Mouse (Mus musculus): Measurements from ENCODE around the gene Lgals2. TPM values are rescaled to one million over a fixed set of nuclear protein-coding genes. Genes with fewer than 3 reads are reported as not detected.

The Lgals2 gene
- polyA plus RNA-seq, 1 experiment from 2014 or later, result not detected

- no peaks in the 10 kb centered on the region for H3K36me3 ChIP-seq (ENCODE audit: control insufficient read depth, insufficient read depth, low read length)
- DNase-seq (ENCODE audit: low spot score) (no peak), ATAC-seq (ENCODE audit: insufficient read depth, low FRiP score, low TSS enrichment) (no peak)
- WGBS, result 15% methylated on average over 11 of the region's 12 CpGs
- H3K4me3 ChIP-seq (ENCODE audit: low read depth, low read length), result no peak overlapping the region
- peak overlapping the region; percentile 63 for H3K27ac ChIP-seq (ENCODE audit: low read depth, low read length)
- H3K27me3 ChIP-seq (ENCODE audit: control insufficient read depth, insufficient read depth, low read length), result no peaks in the 10 kb centered on the region
- peak overlapping the region; percentile 37; the same call in 1 of the 2 replicates for H3K9ac ChIP-seq (ENCODE audit: low read length)
- peaks cover 31% of the 10 kb centered on the region for H3K4me1 ChIP-seq (ENCODE audit: control insufficient read depth, insufficient read depth, low read length)
- H3K9me3 ChIP-seq (ENCODE audit: control insufficient read depth, low read length), result no peaks in the 10 kb centered on the region
- no peak overlapping the region for H3K4me2 ChIP-seq (ENCODE audit: low read depth)
Measured at GRCm38 (mm10) chr15:78835200-78836085, 19.9 kb downstream of the Lgals2 start.

- Histone ChIP-seq H3K4me3 (ENCODE audit: low read depth, low read length) (no peak overlapping the region), H3K9ac (ENCODE audit: low read length) (no peak overlapping the region), H3K36me3 (ENCODE audit: control insufficient read depth, insufficient read depth, low read length) (no peaks in the 10 kb centered on the region), H3K9me3 (ENCODE audit: control insufficient read depth, low read length) (no peaks in the 10 kb centered on the region), H3K4me1 (ENCODE audit: control insufficient read depth, insufficient read depth, low read length) (peaks cover 27% of the 10 kb centered on the region), H3K4me2 (ENCODE audit: low read depth) (no peak overlapping the region), H3K27me3 (ENCODE audit: control insufficient read depth, insufficient read depth, low read length) (no peaks in the 10 kb centered on the region), H3K27ac (ENCODE audit: low read depth, low read length) (peak overlapping the region; percentile 17)
- 35% methylated on average over 10 of the region's 10 CpGs for WGBS
- no peak for ATAC-seq (ENCODE audit: insufficient read depth, low FRiP score, low TSS enrichment)
- no peak for DNase-seq (ENCODE audit: low spot score)
Measured at GRCm38 (mm10) chr15:78834233-78835005, 20.9 kb downstream of the Lgals2 start.

- WGBS, result 94% methylated on average over 3 of the region's 3 CpGs
- Histone ChIP-seq H3K27ac (ENCODE audit: low read depth, low read length) (no peak overlapping the region), H3K4me3 (ENCODE audit: low read depth, low read length) (no peak overlapping the region), H3K27me3 (ENCODE audit: control insufficient read depth, insufficient read depth, low read length) (no peaks in the 10 kb centered on the region), H3K9ac (ENCODE audit: low read length) (no peak overlapping the region), H3K36me3 (ENCODE audit: control insufficient read depth, insufficient read depth, low read length) (no peaks in the 10 kb centered on the region), H3K9me3 (ENCODE audit: control insufficient read depth, low read length) (no peaks in the 10 kb centered on the region), H3K4me1 (ENCODE audit: control insufficient read depth, insufficient read depth, low read length) (peaks cover 27% of the 10 kb centered on the region), H3K4me2 (ENCODE audit: low read depth) (no peak overlapping the region)
- ATAC-seq (ENCODE audit: insufficient read depth, low FRiP score, low TSS enrichment) (no peak), DNase-seq (ENCODE audit: low spot score) (peak; percentile 7)
Measured at GRCm38 (mm10) chr15:78833582-78833981, 21.7 kb downstream of the Lgals2 start.

- peaks cover 27% of the 10 kb centered on the region for H3K4me1 ChIP-seq (ENCODE audit: control insufficient read depth, insufficient read depth, low read length)
- ATAC-seq (ENCODE audit: insufficient read depth, low FRiP score, low TSS enrichment) (peak; percentile 68), DNase-seq (ENCODE audit: low spot score) (peak; percentile 52)
- no peak overlapping the region for H3K4me3 ChIP-seq (ENCODE audit: low read depth, low read length)
- H3K27ac ChIP-seq (ENCODE audit: low read depth, low read length), result peak overlapping the region; percentile 30; the same call in 1 of the 2 replicates
- 0 out of 2 replicates have a peak overlapping the region, but pooled peaks have one; percentile 4 for H3K4me2 ChIP-seq (ENCODE audit: low read depth)
- H3K27me3 ChIP-seq (ENCODE audit: control insufficient read depth, insufficient read depth, low read length), result no peaks in the 10 kb centered on the region
- no peaks in the 10 kb centered on the region for H3K36me3 ChIP-seq (ENCODE audit: control insufficient read depth, insufficient read depth, low read length)
- WGBS, result 8% methylated on average over 14 of the region's 14 CpGs
- H3K9ac ChIP-seq (ENCODE audit: low read length), result peak overlapping the region; percentile 24
- H3K9me3 ChIP-seq (ENCODE audit: control insufficient read depth, low read length), result no peaks in the 10 kb centered on the region
Measured at GRCm38 (mm10) chr15:78832701-78833123, 22.6 kb downstream of the Lgals2 start.

GRCm38 (mm10) chr15:78831720-78832657 is 23.3 kb downstream of the Lgals2 start:
- DNase-seq (ENCODE audit: low spot score) (peak; percentile 11), ATAC-seq (ENCODE audit: insufficient read depth, low FRiP score, low TSS enrichment) (no peak)
- WGBS, result 49% methylated on average over 18 of the region's 19 CpGs
- Histone ChIP-seq H3K36me3 (ENCODE audit: control insufficient read depth, insufficient read depth, low read length) (no peaks in the 10 kb centered on the region), H3K4me1 (ENCODE audit: control insufficient read depth, insufficient read depth, low read length) (peaks cover 27% of the 10 kb centered on the region), H3K9ac (ENCODE audit: low read length) (peak overlapping the region; percentile 24), H3K9me3 (ENCODE audit: control insufficient read depth, low read length) (no peaks in the 10 kb centered on the region), H3K4me2 (ENCODE audit: low read depth) (no peak overlapping the region), H3K27me3 (ENCODE audit: control insufficient read depth, insufficient read depth, low read length) (no peaks in the 10 kb centered on the region), H3K4me3 (ENCODE audit: low read depth, low read length) (no peak overlapping the region), H3K27ac (ENCODE audit: low read depth, low read length) (peak overlapping the region; percentile 4; the same call in 1 of the 2 replicates)

GRCm38 (mm10) chr15:78830742-78831719 is 24.3 kb downstream of the Lgals2 start:
- Histone ChIP-seq H3K36me3 (ENCODE audit: control insufficient read depth, insufficient read depth, low read length) (no peaks in the 10 kb centered on the region), H3K9me3 (ENCODE audit: control insufficient read depth, low read length) (no peaks in the 10 kb centered on the region), H3K9ac (ENCODE audit: low read length) (no peak overlapping the region), H3K4me2 (ENCODE audit: low read depth) (no peak overlapping the region), H3K27me3 (ENCODE audit: control insufficient read depth, insufficient read depth, low read length) (no peaks in the 10 kb centered on the region), H3K27ac (ENCODE audit: low read depth, low read length) (no peak overlapping the region), H3K4me3 (ENCODE audit: low read depth, low read length) (no peak overlapping the region), H3K4me1 (ENCODE audit: control insufficient read depth, insufficient read depth, low read length) (peaks cover 24% of the 10 kb centered on the region)
- DNase-seq (ENCODE audit: low spot score) (no peak), ATAC-seq (ENCODE audit: insufficient read depth, low FRiP score, low TSS enrichment) (no peak)
- WGBS, result 70% methylated on average over 10 of the region's 10 CpGs

GRCm38 (mm10) chr15:78829636-78830035 is 25.7 kb downstream of the Lgals2 start:
- no peak overlapping the region for H3K9ac ChIP-seq (ENCODE audit: low read length)
- ATAC-seq (ENCODE audit: insufficient read depth, low FRiP score, low TSS enrichment) (no peak), DNase-seq (ENCODE audit: low spot score) (no peak)
- H3K4me2 ChIP-seq (ENCODE audit: low read depth), result no peak overlapping the region
- H3K27ac ChIP-seq (ENCODE audit: low read depth, low read length), result no peak overlapping the region
- no peak overlapping the region for H3K4me3 ChIP-seq (ENCODE audit: low read depth, low read length)
- no peaks in the 10 kb centered on the region for H3K27me3 ChIP-seq (ENCODE audit: control insufficient read depth, insufficient read depth, low read length)
- H3K4me1 ChIP-seq (ENCODE audit: control insufficient read depth, insufficient read depth, low read length), result peaks cover 12% of the 10 kb centered on the region
- WGBS, result 89% methylated on average over 1 of the region's 1 CpGs
- H3K36me3 ChIP-seq (ENCODE audit: control insufficient read depth, insufficient read depth, low read length), result no peaks in the 10 kb centered on the region
- H3K9me3 ChIP-seq (ENCODE audit: control insufficient read depth, low read length), result no peaks in the 10 kb centered on the region
